Mouse (Mus musculus): ENCODE measurements around the gene Pdk2.

GRCm38 (mm10) chr11:95074694-95075093 is 33.5 kb upstream of the Pdk2 start:
- no peak for TF ChIP-seq POLR2A (IDR thresholded peaks at IDR 0.05; ENCODE audit: low read depth, low read length)
- no peak for TF ChIP-seq CTCF (IDR thresholded peaks at IDR 0.05; ENCODE audit: extremely low read depth, insufficient read length, insufficient replicate concordance, low read depth, low read length)
